Mouse (Mus musculus) neural tube, embryonic 11.5 days (tissue): ENCODE measurements around the gene 5031439G07Rik. TPM values are rescaled to one million over a fixed set of nuclear protein-coding genes. Genes with fewer than 3 reads are reported as not detected.
A peak's percentile ranks its signal among the peaks of the same experiment; 100 is the strongest.
"Not testable (repeated sequence)": the region's sequence is repeated elsewhere in the genome, so short reads cannot be mapped to it uniquely, and the experiment has no call there.

Experiments
- ATAC-seq: fragments of 200-750 bp; cut with Nextera tagmentation; 2 replicates; pipeline ENCODE4 v1.8.0; 2017; ENCODE audit warnings: moderate number of reproducible peaks, mild to moderate bottlenecking, moderate TSS enrichment, moderate library complexity; ENCODE audit not compliant: insufficient read depth, low FRiP score, low TSS enrichment
- DNase-seq: peaks from one replicate; pipeline ENCODE4 v3.0.0-alpha.2; 2015; ENCODE audit warnings: low spot score
- H3K27ac ChIP-seq: fragments of 300-500 bp; sonication (generic); 2 replicates; pipeline ENCODE4 v1.5.1; 2014; ENCODE audit warnings: low read depth, mild to moderate bottlenecking, low read length
- H3K27me3 ChIP-seq: fragments of 300-500 bp; sonication (generic); 2 replicates; pipeline ENCODE4 v1.6.1; 2014; ENCODE audit warnings: mild to moderate bottlenecking, low read length, mixed read lengths; ENCODE audit not compliant: control insufficient read depth, insufficient read depth
- H3K36me3 ChIP-seq: fragments of 300-500 bp; sonication (generic); 2 replicates; pipeline ENCODE4 v1.6.1; 2014; ENCODE audit warnings: mild to moderate bottlenecking, low read length, moderate library complexity, mixed read lengths; ENCODE audit not compliant: control insufficient read depth, insufficient read depth
- H3K4me1 ChIP-seq: fragments of 300-500 bp; sonication (generic); 2 replicates; pipeline ENCODE4 v1.6.1; 2014; ENCODE audit warnings: low read length, mixed read lengths; ENCODE audit not compliant: control insufficient read depth, insufficient read depth
- H3K4me2 ChIP-seq: fragments of 300-500 bp; sonication (generic); 2 replicates; pipeline ENCODE4 v1.6.1; 2014; ENCODE audit warnings: low read depth, mild to moderate bottlenecking, moderate library complexity
- H3K4me3 ChIP-seq: fragments of 300-500 bp; sonication (generic); 2 replicates; pipeline ENCODE4 v1.5.1; 2014; ENCODE audit warnings: low read depth, low read length
- H3K9ac ChIP-seq: fragments of 300-500 bp; sonication (generic); 2 replicates; pipeline ENCODE4 v1.6.1; 2014; ENCODE audit warnings: mild to moderate bottlenecking, low read length
- H3K9me3 ChIP-seq: fragments of 300-500 bp; sonication (generic); 2 replicates; pipeline ENCODE4 v1.6.1; 2016; ENCODE audit warnings: low read length; ENCODE audit not compliant: control insufficient read depth
- WGBS: fragments of 180-500 bp; shearing (Covaris S2); extraction: QIAGEN DNeasy Blood & Tissue Kit; methylation state at CpG from one replicate; pipeline ENCODE4 v1.1.7; 2014; 5-methylcytosine and 5-hydroxymethylcytosine counted together
- polyA plus RNA-seq: library from polyadenylated mRNA; unstranded; fragments of >200 nt; fragmentation: Nextera tagmentation; extraction: Ambion mirVana; gene quantifications from 2 replicates; pipeline ENCODE4 v1.2.1, GENCODE M21; 2014

The 5031439G07Rik gene
- polyA plus RNA-seq, 1 experiment from 2014 or later, result 39.3 TPM

GRCm38 (mm10) chr15:84923508-84924181 is 64.7 kb downstream of the 5031439G07Rik start:
- no peaks in the 10 kb centered on the region for H3K9me3 ChIP-seq
- H3K27me3 ChIP-seq, result no peaks in the 10 kb centered on the region
- H3K9ac ChIP-seq, result peak overlapping the region; percentile 94
- DNase-seq (peak; percentile 45), ATAC-seq (peak; percentile 71)
- H3K27ac ChIP-seq, result peak overlapping the region; percentile 94
- 0% methylated on average over 52 of the region's 68 CpGs for WGBS
- peaks cover 2% of the 10 kb centered on the region; the same call in 1 of the 2 replicates for H3K36me3 ChIP-seq
- no peaks in the 10 kb centered on the region for H3K4me1 ChIP-seq
- peak overlapping the region; percentile 79 for H3K4me2 ChIP-seq
- peak overlapping the region; percentile 99 for H3K4me3 ChIP-seq

- Histone ChIP-seq H3K27me3 (no peaks in the 10 kb centered on the region), H3K9ac (peak within 1 kb of the TSS; percentile 94), H3K27ac (peak within 1 kb of the TSS; percentile 94), H3K4me1 (no peaks in the 10 kb centered on the region), H3K4me2 (peak within 1 kb of the TSS; percentile 94), H3K4me3 (peak within 1 kb of the TSS; percentile 99), H3K9me3 (no peaks in the 10 kb centered on the region), H3K36me3 (0 out of 2 replicates have a peak, but pooled peaks cover 2% of the 10 kb centered on the region)
- DNase-seq (peak; percentile 100), ATAC-seq (peak; percentile 90)
- under 1% methylated on average over 52 of the region's 60 CpGs for WGBS
Observed at GRCm38 (mm10) chr15:84922884-84923507, 65.4 kb downstream of the 5031439G07Rik start, which contains the start of gene Nup50. Nup50 (plus strand) TSS chr15:84923411.

DNA sequence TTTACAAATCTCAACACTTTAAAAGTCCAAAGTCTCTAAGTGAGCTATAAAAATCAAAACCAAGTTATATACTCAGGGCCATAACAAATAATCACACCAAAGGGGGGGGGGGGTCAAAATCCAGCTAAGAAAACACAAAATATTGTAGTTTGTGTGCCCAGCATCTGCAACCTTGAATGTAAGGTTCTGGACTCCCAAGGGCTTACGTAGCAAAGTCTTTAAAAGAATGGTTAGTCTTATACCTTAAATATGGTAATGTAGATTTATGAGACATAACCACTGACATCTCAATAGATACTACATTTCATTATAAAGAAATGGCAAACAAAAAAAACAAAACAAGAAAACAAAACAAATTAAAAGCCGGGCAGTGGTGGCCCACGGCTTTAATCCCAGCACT is 68.4 kb downstream of the 5031439G07Rik start, which contains the start of gene Gm29666:
TSS of gene Gm29666 (minus strand) at position 101 of the 400 bp plus-strand sequence.
- no peaks in the 10 kb centered on the region for H3K4me1 ChIP-seq
- no peak within 1 kb of the TSS for H3K4me3 ChIP-seq
- WGBS, result 90% methylated on average over 3 of the region's 3 CpGs
- DNase-seq, result no peak
- H3K4me2 ChIP-seq, result no peak within 1 kb of the TSS
- H3K27me3 ChIP-seq, result no peaks in the 10 kb centered on the region
- H3K9ac ChIP-seq, result no peak within 1 kb of the TSS
- H3K36me3 ChIP-seq, result no peaks in the 10 kb centered on the region
- no peak within 1 kb of the TSS for H3K27ac ChIP-seq
- no peak for ATAC-seq
- no peaks in the 10 kb centered on the region for H3K9me3 ChIP-seq

DNA sequence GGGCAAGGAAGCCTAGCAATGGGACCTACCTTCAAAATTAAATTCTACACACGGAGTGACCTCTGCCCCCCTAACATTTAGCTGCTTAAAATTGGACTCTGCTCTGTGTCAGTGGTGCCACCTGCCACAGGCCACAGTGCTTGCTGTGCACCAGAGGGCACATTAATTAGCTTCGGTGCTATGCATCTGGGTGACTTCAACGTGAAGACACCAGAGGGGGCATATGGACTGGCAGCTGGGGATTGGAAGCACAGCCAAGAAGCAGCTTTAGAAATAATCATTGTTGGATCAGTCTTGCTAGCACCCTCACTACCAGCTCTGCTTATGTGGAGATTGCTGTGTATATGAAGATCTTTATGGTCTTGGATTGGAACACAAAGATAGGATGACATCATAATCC is 75.2 kb downstream of the 5031439G07Rik start:
- Histone ChIP-seq H3K9me3 (no peaks in the 10 kb centered on the region), H3K4me2 (no peak overlapping the region), H3K9ac (no peak overlapping the region), H3K27ac (no peak overlapping the region), H3K27me3 (no peaks in the 10 kb centered on the region), H3K4me3 (no peak overlapping the region), H3K4me1 (no peaks in the 10 kb centered on the region), H3K36me3 (no peaks in the 10 kb centered on the region)
- DNase-seq (no peak), ATAC-seq (no peak)
- 94% methylated on average over 3 of the region's 3 CpGs for WGBS

DNA sequence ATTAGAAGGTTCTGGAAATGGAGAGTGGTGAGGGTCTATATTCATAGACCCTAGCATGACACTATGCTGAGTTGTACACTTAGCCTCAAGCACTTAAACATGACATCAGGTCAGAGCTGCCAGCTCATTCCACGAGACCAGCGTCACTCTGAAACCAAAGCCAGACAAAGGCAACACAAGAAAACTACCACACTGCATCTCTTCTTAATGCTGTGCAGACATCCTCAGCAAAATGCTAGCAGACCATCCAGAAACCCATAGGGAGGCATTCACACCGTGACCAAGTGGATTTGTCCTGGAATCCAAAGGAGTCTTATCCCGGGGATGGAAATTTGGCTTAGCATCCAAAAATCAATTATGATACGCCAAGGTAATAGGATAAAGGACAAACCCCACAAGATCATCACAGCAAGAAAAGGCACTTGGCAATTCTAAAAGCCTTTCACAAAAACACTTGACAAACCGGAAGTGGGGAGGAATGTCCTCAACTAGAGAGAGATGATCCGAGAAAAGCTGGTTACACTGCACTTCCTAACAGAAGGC is 84.4 kb downstream of the 5031439G07Rik start:
- WGBS, result 74% methylated on average over 7 of the region's 7 CpGs
- DNase-seq, result no peak
- Histone ChIP-seq H3K4me3 (no peak overlapping the region), H3K27me3 (no peaks in the 10 kb centered on the region), H3K4me1 (no peaks in the 10 kb centered on the region), H3K4me2 (no peak overlapping the region), H3K36me3 (no peaks in the 10 kb centered on the region), H3K9me3 (no peaks in the 10 kb centered on the region), H3K27ac (no peak overlapping the region), H3K9ac (no peak overlapping the region)
- no peak for ATAC-seq

DNA sequence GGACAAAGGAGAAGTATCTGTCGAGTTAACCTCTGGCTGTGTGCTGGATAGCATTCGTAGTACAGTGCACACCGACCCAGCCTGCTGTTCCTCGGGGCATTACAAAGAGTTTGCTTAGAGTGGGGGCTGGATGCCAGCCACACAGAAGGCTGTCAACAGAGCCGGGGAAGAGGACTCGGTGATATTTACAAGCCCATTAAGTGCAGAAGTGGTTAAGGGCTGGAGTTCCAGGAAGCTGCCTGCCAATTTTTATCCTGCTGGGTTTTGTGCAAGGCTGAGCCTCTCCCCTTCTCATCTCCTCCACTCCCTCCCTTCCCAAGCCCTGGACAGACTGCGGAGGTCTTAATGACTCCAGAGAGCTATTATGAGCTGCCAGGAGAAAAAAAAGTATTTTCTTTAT is 90.3 kb downstream of the 5031439G07Rik start:
- H3K27ac ChIP-seq, result no peak overlapping the region

DNA sequence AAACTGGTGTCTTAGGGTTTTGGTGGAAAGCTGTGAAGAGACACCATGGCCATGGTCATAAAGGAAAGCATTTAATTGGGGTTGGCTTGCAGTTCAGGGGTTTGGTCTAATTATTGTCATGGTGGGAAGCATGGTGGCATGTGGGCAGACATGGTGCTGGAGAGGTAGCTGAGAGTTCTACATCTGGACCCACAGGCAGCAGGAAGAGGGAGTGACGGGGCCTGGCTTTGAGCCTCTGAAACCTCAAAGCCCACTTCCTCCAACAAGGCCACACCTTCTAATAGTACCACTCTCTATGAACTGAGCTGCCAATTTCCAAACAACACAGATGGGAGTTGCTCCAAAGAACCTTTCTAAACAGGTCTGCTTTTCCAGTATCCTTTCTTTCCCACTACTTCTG is 91.7 kb downstream of the 5031439G07Rik start:
- Histone ChIP-seq H3K4me2 (no peak overlapping the region), H3K9ac (no peak overlapping the region), H3K36me3 (no peaks in the 10 kb centered on the region), H3K4me1 (no peaks in the 10 kb centered on the region), H3K27me3 (no peaks in the 10 kb centered on the region), H3K4me3 (no peak overlapping the region), H3K9me3 (no peaks in the 10 kb centered on the region), H3K27ac (no peak overlapping the region)
- ATAC-seq, result no peak
- WGBS, result 83% methylated on average over 1 of the region's 1 CpGs
- DNase-seq, result no peak

More for the DNA sequence above, 90.3 kb downstream of the 5031439G07Rik start:
- no peaks in the 10 kb centered on the region for H3K4me1 ChIP-seq
- no peak overlapping the region for H3K4me2 ChIP-seq
- no peaks in the 10 kb centered on the region for H3K36me3 ChIP-seq
- no peaks in the 10 kb centered on the region for H3K9me3 ChIP-seq
- H3K9ac ChIP-seq, result no peak overlapping the region
- 54% methylated on average over 7 of the region's 7 CpGs for WGBS
- no peaks in the 10 kb centered on the region for H3K27me3 ChIP-seq
- no peak overlapping the region for H3K4me3 ChIP-seq
- ATAC-seq (no peak), DNase-seq (no peak)

- not testable (repeated sequence) for H3K4me2 ChIP-seq, H3K36me3 ChIP-seq, DNase-seq, H3K4me3 ChIP-seq, H3K9ac ChIP-seq, ATAC-seq, H3K9me3 ChIP-seq, H3K27me3 ChIP-seq, H3K4me1 ChIP-seq, H3K27ac ChIP-seq
- 73% methylated on average over 10 of the region's 10 CpGs for WGBS
Observed at GRCm38 (mm10) chr15:84896216-84896615, 92.1 kb downstream of the 5031439G07Rik start.
